Mouse (Mus musculus) thymus, postnatal 0 days (tissue): ENCODE measurements around the gene Fam19a1. TPM values are rescaled to one million over a fixed set of nuclear protein-coding genes. Genes with fewer than 3 reads are reported as not detected.

Experiments
- DNase-seq: peaks from one replicate; pipeline ENCODE4 v3.0.0-alpha.2; 2015; ENCODE audit warnings: low spot score
- polyA plus RNA-seq: library from polyadenylated mRNA; unstranded; fragments of >200 nt; fragmentation: Nextera tagmentation; extraction: Ambion mirVana; gene quantifications from 2 replicates; pipeline ENCODE4 v1.2.1, GENCODE M21; 2015

The Fam19a1 gene
- polyA plus RNA-seq, 1 experiment from 2014 or later = 0.44 TPM

- no peak for DNase-seq
These were observed 553.4 kb downstream of the Fam19a1 start for GRCm38 (mm10) chr6:96666311-96666710.

DNA sequence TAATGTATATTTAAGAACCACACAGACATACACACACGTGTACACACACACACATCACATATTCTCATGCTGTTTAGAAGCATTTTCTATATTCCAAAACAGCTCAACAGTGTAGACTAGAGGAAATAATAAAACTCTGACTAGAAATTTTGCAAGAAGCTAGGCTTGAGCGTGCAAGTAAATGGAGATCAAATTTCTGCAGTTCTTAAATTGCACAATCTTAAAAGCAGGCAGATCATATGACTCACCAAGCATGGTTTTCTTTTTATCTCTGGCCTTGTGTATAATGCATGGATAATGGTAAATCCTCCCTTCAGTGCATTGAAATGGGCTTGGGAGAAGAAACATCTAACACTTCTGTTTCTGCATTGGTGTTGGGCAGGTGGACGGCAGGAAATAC is 564.9 kb downstream of the Fam19a1 start:
- DNase-seq = no peak

Other genes with a start within 250 kb of the Fam19a1 start
- not detected in 2 replicates for gene 1700123L14Rik, start 53.1 kb downstream of the Fam19a1 start, polyA plus RNA-seq